Mouse (Mus musculus) c-Kit-positive CD71-positive TER-119-positive erythroid progenitor cells, embryonic 14.5 days (primary cell): ENCODE measurements around the gene Scrn1.

Experiments
- DNase-seq: peaks from one replicate; pipeline ENCODE4 v3.0.0-alpha.2; 2013; ENCODE audit warnings: low spot score

Gene Scrn1

DNA sequence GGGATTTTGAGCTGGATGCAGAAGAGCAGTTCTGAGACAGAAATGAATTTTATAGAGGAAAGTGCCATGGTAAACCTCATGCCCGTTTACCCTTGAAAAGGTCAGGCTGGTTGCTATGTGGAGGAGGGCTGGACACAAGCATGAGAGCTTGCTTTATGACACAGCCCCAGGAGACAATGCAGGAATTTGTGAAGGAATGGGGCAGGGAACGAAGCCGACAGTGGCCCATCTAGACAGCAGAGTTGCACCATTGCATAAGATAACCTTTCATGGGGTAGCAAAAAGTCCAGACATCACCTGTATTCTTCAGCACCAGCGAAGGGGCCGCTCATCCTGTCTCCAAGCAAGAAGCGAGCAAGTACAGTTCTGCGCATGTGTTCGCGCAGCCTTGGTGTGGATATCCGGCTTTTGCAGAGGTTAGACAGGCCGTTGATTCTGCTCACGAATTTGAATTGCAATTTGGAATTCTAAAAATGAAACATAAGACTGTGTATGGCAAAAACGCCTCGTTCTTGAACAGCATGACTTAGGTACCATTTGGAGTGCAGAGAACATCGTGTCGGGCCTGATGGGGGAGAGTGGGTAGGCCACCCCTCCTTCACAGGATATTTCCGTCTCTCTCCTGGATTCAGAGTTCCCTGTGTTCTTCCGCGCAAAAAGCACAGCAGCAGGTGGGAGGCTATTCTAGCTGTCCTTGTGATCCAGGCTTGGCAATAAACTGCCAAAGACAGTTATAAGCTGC lies 90.2 kb downstream of the Scrn1 start:
- DNase-seq, result no peak

DNA sequence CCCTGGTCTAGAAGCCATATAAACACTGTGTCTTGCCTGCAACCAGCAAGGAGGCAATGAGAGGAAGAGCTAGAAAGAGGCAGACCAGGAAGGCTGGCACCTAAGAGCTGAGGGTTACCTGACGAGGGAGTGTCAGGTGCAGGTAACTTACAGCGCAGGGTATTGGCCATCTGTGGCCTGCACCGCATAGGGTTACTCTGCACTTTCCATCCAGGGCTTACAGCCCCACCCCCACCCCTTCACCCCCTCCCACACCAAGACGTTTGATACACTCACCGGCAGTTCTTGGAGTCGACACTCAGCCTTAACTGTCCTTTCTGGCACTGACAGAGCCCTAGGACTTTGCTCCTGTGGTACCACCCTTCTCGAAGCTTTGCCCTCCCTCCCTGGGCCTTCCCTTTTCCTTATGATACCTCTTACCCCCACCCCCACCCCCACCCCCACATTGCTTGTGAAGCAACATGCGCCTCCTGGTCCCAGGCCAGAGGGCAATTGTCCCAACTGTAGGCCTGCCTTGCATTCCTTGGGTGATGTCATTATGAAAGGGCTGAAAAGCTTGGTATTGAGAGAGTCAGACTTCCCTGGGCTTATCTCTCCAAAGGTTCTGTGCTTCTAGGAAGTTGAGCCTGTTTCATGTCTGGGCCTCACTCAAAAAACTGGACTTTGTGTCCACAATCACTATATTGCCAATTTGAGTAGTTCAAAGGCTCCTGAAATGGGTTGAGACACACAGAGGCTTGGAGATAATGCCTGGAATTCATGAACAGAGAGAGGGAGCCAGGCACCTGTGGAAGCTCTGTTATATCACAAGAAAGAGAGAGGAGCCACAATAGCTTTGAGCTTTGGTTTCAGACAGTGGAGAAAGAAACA lies 93.2 kb downstream of the Scrn1 start:
- DNase-seq, result no peak

GRCm38 (mm10) chr6:54471866-54472265 lies 94.4 kb downstream of the Scrn1 start:
- DNase-seq, result no peak

- DNase-seq, result no peak
Observed at GRCm38 (mm10) chr6:54467371-54467770, 98.9 kb downstream of the Scrn1 start.

DNA sequence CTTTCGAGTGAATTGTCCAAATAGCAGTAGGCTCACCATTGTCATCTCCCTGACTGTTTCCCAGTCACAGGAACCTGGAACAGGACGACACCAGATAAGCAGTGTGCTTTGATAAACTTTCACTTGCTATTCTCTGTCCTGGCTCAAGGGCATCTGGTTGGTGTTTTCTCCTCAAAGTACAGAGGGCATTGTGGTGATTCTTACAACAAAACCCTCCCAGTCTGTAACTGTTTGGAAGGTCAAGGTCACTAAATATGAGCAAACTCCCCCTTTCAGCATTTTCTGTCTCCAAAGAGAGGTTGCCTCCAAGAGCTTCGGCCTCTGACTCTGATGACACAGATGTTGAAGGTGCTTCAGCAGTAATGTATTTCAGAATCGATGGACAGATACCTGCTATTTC lies 101.4 kb downstream of the Scrn1 start:
- DNase-seq, result no peak

DNA sequence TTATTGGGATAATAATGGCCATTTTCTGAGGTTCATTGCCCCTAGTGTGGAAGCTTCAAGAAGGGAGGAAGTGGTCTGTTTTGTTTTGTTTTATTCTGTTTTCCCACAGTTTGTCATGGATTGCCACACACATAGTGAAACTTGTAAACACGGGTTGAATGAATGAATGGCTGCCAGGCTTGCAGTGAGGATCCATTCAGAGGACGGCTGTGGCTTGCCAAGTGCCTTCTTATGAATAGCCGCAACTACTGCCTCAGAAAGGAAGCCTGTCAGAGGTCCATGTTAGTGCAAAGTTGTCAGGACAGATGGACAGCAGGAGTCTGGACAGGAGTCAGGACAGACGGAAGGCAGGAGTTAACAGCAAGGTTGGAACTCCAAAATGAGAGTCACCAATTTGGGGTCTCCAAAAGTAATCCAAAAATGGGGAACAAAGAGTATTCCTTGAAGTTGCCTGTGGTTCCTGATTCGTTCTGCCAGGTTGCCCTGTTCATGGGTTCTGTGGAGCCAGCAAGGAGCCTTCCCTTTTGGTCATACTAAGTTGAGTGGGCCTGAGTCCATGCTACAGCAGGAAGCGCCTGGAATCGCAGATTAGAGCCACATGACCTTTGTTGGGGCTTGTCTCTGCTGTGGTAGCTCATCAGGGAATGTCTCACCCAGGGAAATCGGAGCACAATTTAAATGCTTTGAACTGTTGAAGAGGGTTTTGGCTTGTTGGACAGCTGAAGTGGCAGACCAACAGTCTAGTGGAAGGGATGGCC lies 102.4 kb downstream of the Scrn1 start:
- DNase-seq, result no peak

- no peak for DNase-seq
Observed at GRCm38 (mm10) chr6:54462766-54463165, 103.5 kb downstream of the Scrn1 start.

GRCm38 (mm10) chr6:54460915-54461671 lies 105.2 kb downstream of the Scrn1 start:
- DNase-seq, result no peak

DNA sequence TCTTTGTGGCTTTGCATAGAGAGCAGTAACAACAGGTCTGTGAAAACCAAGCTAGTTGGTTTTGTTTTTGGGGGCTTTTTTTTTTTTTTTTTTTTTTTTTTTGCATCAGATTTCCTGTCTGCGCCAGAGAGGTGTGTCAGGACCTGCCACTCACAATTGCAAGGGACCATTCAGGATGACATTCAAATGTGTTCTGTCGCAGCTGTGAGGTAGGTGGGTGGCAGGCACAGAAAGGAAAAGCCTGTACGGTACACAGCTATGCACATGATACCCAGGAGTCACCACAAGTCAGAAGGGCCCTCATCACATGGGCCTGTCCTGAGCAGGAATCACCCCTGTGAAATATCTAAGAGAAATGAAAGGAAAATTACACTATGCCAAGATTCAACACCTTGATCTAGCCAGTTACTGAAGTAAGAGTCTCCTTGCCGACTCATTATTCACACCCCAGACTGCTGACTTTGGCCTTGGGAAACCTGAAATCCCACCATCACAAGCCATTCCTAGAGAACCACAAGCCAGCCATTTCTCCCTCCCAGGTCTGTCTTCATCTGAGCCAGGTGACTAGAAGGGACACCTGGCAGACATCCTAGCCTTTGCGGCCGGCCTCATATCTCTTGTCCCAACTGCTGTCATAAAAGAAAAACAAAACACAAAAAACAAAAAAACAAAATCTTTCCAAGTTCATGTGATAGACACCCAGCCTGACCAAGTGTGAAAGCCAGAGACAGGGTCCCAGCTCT lies 105.9 kb downstream of the Scrn1 start:
- no peak for DNase-seq

DNA sequence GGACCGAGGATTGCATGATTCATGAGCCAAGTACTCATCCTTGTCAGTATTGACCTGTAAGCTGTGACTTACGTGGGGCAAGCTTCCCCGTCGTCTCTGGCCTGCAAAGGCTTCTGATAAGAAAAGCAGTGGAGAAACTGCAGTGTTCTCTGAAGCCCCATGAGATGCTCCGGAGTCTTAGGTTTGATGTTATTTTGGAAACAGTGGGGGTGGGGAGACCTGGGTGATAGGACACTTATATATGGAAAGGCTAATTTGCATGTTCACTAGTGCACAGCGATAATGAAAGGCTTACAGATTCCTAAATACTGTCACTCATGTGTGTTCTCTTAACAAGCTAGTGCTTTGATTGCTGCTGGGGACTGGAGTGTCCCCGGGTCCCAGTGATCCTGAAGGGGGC lies 106.6 kb downstream of the Scrn1 start:
- no peak for DNase-seq
